Mouse (Mus musculus): ENCODE results near the gene Vsig10. TPM values are rescaled to one million over a fixed set of nuclear protein-coding genes. Genes with fewer than 3 reads are reported as not detected.
"Not testable (repeated sequence)": the region's sequence is repeated elsewhere in the genome, so short reads cannot be mapped to it uniquely, and the experiment has no call there.

Gene Vsig10
- 4.9 to 5.5 TPM (median 5.2 TPM) in 3 replicates for total RNA-seq (2017)

DNA sequence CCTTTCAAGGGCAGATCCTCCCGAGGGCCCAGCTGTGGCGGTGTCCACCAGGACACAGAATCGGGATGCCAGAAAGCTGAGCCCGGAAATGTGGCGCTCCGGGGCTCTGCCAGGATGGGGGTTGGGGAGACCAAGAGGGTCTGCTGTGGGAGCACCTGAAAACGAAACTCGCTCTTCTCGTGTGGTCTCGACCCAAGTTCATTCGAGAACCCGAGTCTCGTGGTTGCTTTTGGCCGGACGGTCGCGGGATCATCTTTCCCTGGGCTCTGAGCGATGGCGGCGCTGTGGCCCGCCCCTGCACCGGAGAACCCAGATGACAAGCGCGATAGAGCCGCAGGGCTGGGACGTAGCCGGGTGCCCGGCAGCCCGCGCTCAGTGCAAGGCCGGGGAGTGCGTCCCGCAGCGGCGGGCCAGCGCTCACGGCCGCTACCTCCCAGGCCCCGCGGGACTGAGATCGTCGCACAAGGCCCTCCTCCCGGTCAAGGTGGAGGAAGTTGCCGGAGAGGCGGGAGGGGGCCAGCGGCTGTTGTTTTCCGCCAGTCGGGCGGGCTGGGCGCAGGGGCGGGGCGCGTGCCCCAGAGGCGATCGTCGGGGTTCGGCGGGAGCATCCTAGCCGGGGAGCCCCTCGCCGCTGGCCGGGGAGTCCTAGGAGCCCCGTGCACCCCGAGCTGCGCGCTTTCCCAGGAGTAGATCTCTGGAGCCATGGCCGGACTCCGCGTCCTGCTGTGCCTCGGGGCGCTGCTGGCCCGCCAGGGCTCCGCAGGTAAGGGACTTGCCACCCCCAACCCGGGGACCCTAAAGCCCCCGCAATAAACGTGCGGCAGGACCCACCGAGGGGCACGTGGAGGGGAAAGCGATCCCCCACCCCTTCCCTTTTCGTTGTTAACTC, at the start of gene Vsig10:
Gene Vsig10, plus strand, starts transcription at position 343 of the 889 bp plus-strand sequence.
- peak; percentile 38; the same call in 1 of the 2 replicates for ATAC-seq (replicated peaks; ENCODE audit: insufficient number of reproducible peaks, low FRiP score, low TSS enrichment, poor library complexity, severe bottlenecking)

DNA sequence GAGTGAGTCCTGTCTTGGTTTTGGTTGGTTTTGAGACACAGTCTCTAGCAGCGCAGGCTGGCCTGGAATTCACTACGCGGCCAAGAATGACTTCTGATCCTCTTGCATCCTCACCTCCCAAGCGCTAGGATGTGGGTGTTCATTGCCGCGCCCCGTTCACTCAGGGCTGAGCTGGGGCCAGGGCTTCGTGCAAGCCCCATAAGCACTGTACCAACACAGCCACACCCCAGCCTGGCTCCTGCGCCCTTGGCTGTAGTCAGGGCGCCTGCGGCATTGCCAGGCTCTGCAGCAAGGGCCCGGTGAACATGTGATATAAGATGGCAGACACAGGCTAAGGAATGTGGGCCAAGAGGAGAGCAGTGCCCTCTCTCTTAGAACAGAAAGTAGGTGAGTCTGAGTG, 49.5 kb upstream of the Vsig10 start:
- ATAC-seq (replicated peaks; ENCODE audit: insufficient number of reproducible peaks, low FRiP score, low TSS enrichment, poor library complexity, severe bottlenecking): no peak

DNA sequence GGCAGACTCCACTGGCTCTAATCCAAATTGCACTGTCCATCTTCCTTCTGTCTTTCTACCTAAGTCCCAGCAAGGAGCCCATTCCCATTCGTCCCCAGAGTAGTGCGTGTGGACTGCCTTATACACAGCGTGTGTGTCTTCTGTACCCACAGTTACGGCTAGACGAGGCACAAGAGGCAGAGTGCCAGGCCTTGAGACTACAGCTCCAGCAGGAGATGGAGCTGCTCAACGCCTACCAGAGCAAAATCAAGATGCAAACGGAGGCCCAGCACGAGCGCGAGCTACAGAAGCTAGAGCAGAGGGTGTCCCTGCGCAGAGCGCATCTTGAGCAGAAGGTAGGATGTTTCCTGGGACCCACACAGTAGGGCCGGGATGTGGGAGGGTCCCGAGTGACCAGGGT, 46.9 kb upstream of the Vsig10 start:
- no peak for ATAC-seq (replicated peaks; ENCODE audit: insufficient number of reproducible peaks, low FRiP score, low TSS enrichment, poor library complexity, severe bottlenecking)

DNA sequence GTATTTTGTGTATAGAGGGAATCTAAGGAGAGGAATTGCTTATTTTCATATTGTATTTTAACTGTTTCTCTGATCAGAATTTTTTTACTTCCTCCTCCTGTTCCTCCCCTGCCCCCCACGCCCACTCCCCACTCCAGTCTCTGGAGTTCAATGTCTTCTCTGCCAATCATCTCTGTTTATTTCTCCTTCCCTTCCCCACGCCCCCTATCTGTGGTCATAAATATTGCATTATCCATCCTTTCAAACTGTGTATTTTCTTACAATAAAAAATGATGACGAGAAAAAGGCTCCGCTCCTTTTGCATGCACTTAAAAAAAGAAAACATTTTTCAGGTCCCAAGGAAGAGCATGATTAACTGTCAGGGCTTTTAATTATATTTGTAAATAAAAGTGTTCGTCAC, 44.1 kb upstream of the Vsig10 start:
- no peak for ATAC-seq (replicated peaks; ENCODE audit: insufficient number of reproducible peaks, low FRiP score, low TSS enrichment, poor library complexity, severe bottlenecking)

DNA sequence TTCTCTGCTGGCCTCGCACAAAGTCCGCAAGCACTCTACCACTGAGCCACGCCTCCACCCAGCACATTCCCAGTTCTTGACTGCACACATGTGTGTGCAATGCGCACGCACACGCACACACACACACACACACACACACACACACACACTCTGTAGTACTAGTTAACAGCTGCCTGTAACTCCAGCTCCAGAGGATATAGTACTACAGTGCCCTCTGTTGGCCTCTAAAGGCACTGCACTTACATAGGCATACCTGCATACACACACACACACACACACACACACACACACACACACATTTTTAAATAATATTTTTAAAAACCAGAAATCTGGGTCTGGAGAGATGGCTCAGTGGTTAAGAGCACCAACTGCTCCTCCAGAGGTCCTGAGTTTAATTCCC, 41.1 kb upstream of the Vsig10 start:
- no peak for ATAC-seq (replicated peaks; ENCODE audit: insufficient number of reproducible peaks, low FRiP score, low TSS enrichment, poor library complexity, severe bottlenecking)

DNA sequence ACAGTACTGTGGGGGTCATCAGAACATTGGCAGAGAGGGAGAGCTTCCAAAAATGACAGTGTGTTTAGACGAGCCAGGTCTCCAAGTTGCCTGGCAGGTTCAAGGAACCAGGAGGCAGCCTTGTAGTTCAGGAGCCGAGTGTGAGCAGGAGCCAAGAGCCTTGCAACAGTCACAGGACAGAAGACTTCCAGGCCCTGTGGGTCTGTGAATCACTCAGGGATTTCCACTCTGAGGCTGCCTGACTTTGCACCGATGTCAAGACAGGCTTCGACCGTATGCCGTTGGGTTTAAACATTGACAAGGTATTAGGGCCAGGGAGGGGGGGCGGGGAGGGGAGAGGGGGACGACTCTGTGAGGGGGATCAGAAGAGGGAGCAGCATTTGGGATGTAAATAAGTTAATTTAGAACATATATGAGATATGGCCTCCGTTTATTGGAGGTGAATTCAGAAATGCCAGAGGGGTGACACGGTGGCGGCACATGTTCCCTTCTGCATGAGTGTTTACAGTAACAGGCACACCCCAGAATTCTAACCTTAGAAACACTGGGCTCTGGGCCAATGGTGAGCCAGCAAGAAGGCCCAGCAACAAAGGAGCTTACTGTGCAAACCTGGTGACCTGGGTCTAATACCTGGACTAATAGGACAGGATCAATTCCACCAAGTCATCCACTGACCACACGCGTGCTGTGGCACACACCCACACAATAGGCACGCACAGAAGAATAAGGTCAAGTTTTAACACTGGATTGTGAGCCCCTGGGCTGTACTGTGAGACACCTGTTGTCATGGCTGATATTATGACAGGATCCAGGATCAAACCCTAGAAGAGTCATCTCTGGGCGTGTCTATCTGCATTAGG, 39.8 kb upstream of the Vsig10 start:
- no peak for ATAC-seq (replicated peaks; ENCODE audit: insufficient number of reproducible peaks, low FRiP score, low TSS enrichment, poor library complexity, severe bottlenecking)

DNA sequence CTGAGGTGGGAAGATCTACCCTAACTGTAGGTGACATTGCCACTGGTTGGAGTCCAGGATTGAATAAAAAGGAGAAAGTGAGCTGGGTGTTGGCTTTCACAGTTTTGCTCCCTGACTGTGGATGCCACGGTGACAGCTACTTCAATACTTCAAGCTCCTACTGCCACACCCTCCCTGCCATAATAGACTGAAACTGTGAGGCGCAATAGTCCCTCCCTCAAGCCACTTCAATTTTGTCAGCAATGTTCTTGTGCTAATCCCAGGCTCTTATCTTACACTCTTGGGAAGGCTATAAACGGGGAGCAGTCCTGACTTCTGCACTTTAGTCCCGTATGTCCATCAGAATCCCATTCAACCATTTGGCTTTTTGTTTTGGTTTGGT, 39.2 kb upstream of the Vsig10 start:
- ATAC-seq (replicated peaks; ENCODE audit: insufficient number of reproducible peaks, low FRiP score, low TSS enrichment, poor library complexity, severe bottlenecking): no peak

DNA sequence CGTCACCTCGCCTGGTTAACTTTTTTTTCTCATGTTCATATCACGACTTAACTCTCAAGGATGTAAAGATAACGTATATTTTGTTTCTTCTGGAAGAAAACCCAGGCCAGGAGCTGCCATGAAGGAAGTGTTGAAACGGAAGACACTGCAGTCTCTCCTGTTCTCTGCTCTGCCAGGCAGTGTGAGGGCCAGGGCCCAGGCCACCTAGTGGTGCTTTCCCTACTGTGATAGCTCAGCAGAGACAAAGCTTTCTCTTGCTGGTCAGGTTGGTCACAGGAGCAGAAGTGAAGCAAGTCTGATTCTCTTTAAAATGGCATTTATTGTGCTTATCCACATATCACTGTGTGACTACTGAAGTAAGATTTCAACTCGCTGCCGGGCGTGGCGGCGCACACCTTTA, 37.3 kb upstream of the Vsig10 start:
- no peak for ATAC-seq (replicated peaks; ENCODE audit: insufficient number of reproducible peaks, low FRiP score, low TSS enrichment, poor library complexity, severe bottlenecking)

DNA sequence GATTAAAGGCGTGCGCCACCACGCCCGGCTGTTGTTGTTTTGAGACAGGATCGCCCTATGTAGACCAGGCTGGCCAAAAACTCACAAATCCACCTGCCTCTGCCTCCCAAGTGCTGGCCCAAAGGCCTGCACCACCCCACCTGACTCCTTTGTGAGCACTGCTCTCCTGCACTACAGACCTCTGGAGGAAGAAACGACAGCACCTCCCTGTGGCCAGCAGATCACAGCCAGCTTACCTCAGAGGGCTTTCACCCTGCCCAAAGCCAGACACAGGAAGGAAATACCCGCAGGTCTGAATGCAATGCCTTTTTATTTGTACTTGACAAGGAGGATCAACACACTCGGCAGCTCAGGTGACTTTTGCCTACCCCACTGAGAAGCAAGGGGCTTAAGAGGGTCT, 36.5 kb upstream of the Vsig10 start:
- no peak for ATAC-seq (replicated peaks; ENCODE audit: insufficient number of reproducible peaks, low FRiP score, low TSS enrichment, poor library complexity, severe bottlenecking)

DNA sequence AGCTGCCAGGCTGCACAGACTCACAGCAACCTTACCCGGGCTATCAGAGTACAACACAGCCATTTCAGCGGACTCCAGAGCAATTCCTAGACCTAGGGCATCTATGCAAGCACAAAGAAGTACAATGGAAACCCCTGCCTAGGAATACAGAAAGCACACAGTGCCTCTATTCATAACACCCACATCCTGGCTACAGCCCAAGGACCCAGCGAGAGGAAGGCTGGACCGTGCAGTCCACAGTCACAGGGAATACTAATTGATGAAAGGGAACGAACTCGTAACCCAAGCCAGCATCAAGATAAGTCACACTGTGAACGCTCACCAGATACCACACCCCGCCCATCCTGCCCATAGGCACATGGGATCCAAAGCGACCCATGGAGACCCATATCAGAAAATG, 34.9 kb upstream of the Vsig10 start:
- ATAC-seq (replicated peaks; ENCODE audit: insufficient number of reproducible peaks, low FRiP score, low TSS enrichment, poor library complexity, severe bottlenecking): no peak

DNA sequence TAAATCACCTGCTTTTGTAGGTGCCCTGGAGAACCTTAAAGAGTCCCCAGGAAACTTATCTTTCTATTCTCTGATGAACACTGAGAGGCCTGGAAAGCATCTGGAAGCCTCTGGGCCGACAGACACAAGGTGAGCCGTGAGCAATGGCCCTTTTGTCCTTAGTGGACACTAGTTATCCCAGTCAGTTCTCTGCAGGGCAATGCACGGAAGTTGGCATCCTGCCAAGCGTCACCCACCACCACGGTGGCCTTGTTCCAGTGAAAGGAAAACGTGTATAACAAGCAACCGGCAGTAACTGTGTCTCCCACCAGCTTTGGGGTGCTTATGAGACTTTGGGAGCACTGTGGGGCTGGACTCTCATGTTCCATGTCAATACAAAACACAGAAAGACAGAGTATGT, 34.2 kb upstream of the Vsig10 start:
- ATAC-seq (replicated peaks; ENCODE audit: insufficient number of reproducible peaks, low FRiP score, low TSS enrichment, poor library complexity, severe bottlenecking): no peak

DNA sequence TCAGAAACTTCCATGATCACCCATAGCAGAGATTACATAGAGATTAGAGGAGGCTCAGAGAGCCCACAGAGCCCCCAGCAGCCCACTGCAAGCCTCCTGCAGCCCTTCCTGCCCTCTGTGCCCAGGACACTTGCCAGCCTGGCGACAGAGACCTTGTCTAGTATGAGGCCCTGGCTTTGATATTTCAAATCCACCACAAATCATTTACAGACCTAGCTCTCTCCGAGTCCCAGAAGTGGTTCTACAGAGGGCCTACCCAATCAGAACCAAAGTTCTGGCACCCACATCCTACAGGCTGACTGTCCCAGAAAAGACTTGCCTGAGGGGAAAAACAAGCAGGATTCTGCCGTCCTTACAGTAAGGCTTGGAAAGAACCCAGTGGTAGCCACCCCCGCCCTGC, 33.6 kb upstream of the Vsig10 start:
- no peak for ATAC-seq (replicated peaks; ENCODE audit: insufficient number of reproducible peaks, low FRiP score, low TSS enrichment, poor library complexity, severe bottlenecking)

DNA sequence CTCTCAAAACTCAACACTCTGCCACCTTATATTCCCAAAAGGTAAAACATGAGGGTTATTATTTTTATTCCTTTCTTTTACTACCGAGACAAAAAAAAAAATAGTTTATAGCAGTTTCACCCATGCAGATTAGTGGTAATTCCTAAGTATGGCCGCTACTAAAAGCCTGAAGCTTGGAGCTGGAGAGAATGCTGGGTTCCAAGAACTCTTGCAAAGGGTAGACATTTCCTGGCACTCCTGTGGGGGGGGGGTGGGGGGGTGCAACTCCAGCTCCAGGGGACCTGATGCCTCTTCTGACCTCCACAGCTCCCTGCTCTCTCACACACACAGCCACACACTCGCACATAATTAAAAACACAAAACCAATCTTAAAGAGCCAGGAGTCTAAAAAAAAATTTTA, 32.6 kb upstream of the Vsig10 start:
- ATAC-seq (replicated peaks; ENCODE audit: insufficient number of reproducible peaks, low FRiP score, low TSS enrichment, poor library complexity, severe bottlenecking): no peak

DNA sequence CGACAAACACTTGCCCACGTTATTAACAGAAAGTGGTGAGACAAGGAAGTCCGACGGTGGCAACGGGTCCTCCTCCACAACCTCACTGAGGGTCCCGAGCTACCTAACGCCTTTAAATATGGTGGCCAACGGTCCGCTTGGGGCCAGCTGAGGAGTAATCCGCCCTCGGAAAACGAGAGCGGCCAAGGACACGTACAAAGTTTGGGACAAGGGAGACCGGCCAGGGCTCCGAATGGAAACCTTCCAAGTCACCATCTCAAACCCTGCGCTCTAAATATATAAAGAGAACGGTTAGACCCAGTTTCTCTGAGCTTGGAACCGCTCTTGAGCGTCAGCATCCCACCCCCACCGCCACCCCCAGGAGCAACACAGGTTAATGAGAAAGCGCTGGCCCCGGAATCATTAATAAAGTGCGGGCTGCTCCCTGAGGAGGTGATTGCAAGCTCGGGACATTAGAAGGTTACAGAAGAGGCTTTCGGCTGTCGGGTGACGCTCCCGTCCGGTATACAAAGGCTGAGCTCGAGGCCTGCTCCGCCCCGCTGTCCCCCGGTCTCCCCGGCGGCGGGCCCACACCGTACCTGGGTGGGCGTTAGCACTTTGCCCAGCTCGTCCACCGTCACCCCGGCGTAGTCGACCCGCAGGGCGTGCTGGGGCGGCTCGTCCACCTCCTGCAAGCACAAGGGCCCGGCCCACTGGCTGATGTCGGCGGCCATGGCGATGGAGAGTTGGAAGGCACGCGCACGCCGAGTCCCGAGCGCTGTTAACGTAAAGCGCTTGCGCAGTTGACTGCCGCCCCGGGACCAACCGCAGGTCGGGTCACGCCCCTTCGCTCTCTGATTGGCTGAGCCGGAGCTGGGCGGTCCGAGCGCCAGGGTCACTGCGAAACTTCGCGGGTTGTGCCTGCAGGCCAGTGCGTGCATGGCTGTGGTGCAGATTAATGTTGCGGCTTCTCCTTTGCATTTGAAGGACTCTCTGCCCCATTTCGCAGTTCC, 31.8 kb upstream of the Vsig10 start, which contains the start of gene Pebp1:
Gene Pebp1, minus strand, starts transcription at position 795 of the 992 bp plus-strand sequence.
- ATAC-seq (replicated peaks; ENCODE audit: insufficient number of reproducible peaks, low FRiP score, low TSS enrichment, poor library complexity, severe bottlenecking): peak; percentile 97

DNA sequence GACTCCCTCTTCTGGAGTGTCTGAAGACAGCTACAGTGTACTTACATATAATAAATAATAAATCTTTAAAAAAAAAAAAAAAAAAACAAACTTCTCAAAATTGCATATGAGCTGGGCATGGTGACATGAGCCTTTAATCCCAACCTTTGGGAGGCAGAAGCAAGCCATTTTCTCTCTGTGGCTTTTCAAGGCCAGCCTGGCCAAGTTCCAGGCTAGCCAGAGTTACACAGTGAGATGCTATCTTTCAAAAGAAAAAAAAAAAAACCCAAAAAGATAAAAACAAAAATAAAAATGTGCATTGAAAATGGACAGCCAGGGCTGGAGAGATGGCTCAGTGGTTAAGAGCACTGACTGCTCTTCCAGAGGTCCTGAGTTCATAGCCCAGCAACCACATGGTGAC, 29.2 kb upstream of the Vsig10 start:
- no peak for ATAC-seq (replicated peaks; ENCODE audit: insufficient number of reproducible peaks, low FRiP score, low TSS enrichment, poor library complexity, severe bottlenecking)

DNA sequence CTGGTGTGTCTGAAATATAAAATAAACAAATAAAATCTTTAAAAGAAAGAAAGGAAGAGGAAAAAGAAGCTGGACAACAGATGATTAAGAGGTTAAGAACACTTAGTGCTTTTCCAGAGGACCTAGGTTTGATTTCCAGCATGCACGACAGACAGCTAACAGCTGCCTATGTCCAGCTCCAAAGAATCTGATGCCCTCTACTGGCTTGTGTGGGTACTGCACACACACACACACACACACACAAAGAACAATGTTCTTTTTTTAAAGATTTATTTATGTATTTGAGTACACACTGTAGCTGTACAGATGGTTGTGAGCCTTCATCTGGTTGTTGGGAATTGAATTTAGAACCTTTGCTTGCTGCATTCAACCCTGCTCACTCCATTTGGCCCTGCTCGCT, 28.8 kb upstream of the Vsig10 start:
- no peak for ATAC-seq (replicated peaks; ENCODE audit: insufficient number of reproducible peaks, low FRiP score, low TSS enrichment, poor library complexity, severe bottlenecking)

DNA sequence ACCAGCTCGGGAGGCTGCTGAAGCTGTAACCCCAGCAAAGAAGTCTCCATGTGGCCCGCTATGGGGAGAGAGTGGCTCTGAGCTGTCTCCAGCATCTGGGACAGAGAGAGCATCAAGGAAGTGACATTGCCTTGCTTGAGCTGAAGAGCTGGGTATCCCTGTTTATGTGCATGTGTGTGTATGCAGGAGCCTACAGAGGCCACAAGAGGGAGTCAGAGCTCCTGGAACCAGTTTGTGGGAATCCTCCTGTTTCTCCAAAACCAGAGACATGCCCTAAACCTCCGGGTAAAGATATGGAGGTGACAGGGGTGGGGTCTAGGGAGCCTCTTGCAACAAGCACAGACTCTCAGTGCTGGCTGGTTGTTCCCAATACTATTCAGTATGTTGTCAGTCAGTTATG, 27.6 kb upstream of the Vsig10 start:
- ATAC-seq (replicated peaks; ENCODE audit: insufficient number of reproducible peaks, low FRiP score, low TSS enrichment, poor library complexity, severe bottlenecking): no peak

DNA sequence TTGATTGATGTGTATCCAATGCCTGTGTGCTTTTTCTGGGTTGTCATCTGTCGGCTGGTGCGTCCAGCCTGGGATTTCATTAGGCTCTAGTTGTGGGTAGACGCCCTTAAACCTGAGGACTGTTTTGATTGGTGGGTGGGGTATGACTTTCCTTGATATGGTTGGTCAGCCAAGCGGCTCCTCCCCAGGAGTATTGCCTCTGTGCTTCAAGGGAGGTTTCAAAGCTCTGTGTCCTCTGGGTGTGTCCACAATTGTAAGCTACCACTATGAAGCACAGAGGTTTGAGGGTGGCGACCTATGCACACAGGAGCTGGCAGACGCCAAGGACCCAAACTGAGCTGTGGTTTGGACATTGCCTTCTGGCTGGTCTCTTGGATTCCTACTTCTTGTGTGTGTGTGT, 26.3 kb upstream of the Vsig10 start:
- ATAC-seq (replicated peaks; ENCODE audit: insufficient number of reproducible peaks, low FRiP score, low TSS enrichment, poor library complexity, severe bottlenecking): no peak

DNA sequence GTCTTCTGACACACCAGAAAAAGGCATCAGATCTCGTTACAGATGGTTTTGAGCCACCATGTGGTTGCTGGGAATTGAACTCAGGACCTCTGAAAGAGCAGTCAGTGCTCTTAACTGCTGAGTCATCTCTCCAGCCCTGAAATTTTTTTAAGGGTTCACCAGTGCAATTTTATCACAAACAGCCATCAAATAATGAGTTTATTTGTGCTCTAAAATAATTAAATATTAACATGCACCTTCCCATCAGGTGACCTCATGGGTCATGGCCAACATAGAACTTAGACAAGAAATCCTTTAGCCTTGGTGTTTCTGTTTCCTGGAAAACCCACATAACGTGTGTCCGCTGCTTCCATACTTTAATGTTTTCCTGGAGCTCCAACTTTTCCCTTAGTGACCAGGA, 25.1 kb upstream of the Vsig10 start:
- not testable (repeated sequence) for ATAC-seq (replicated peaks; ENCODE audit: insufficient number of reproducible peaks, low FRiP score, low TSS enrichment, poor library complexity, severe bottlenecking)

Measured in monocyte, adult 5-6 weeks (primary cell).